Mouse (Mus musculus): Measurements from ENCODE around the gene Ubap2l. TPM values are rescaled to one million over a fixed set of nuclear protein-coding genes. Genes with fewer than 3 reads are reported as not detected.

The Ubap2l gene
- polyA plus RNA-seq (2012; rRNA removed): 42.5 and 47.3 TPM in 2 replicates

GRCm38 (mm10) chr3:90052351-90053241 lies at the start of gene Ubap2l:
TSS of gene Ubap2l (minus strand) at chr3:90052628.

GRCm38 (mm10) chr3:90072294-90072693 lies 19.9 kb upstream of the Ubap2l start, which contains the start of gene Tpm3:
TSS of gene Tpm3 (plus strand) at chr3:90072649.

GRCm38 (mm10) chr3:90051441-90052350 lies 732 bp downstream of the Ubap2l start, which contains the start of gene 4933434E20Rik:
TSS of gene 4933434E20Rik (plus strand) at chr3:90051636.

GRCm38 (mm10) chr3:89998612-89999054 lies 53.8 kb downstream of the Ubap2l start, which contains the start of gene Hax1:
TSS of gene Hax1 (minus strand) at chr3:89998780.

GRCm38 (mm10) chr3:89963221-89963763 lies 89.1 kb downstream of the Ubap2l start, which contains the start of gene Atp8b2:
TSS of gene Atp8b2 (minus strand) at chr3:89963508.

Other genes starting within 250 kb of the Ubap2l start
- 0.96 and 1.1 TPM in 2 replicates for gene She, start 221.3 kb downstream of the Ubap2l start, polyA plus RNA-seq (2012; rRNA removed)
- 4.3 and 5.0 TPM in 2 replicates for gene Il6ra, start 139.4 kb downstream of the Ubap2l start, polyA plus RNA-seq (2012; rRNA removed)
- gene Atp8b2, start 89.1 kb downstream of the Ubap2l start, polyA plus RNA-seq (2012; rRNA removed): 4.2 and 6.1 TPM in 2 replicates
- gene Hax1, start 53.8 kb downstream of the Ubap2l start, polyA plus RNA-seq (2012; rRNA removed): 81.8 and 82.9 TPM in 2 replicates
- 27.9 and 28.0 TPM in 2 replicates for gene 4933434E20Rik, start 992 bp downstream of the Ubap2l start, polyA plus RNA-seq (2012; rRNA removed)
- 79.1 and 85.0 TPM in 2 replicates for gene Tpm3, start 20.0 kb upstream of the Ubap2l start, polyA plus RNA-seq (2012; rRNA removed)
- 0.35 and 0.36 TPM in 2 replicates for gene Nup210l, start 51.5 kb upstream of the Ubap2l start, polyA plus RNA-seq (2012; rRNA removed)
- 1,483 and 1,543 TPM in 2 replicates for gene Rps27, start 161.0 kb upstream of the Ubap2l start, polyA plus RNA-seq (2012; rRNA removed)
- gene Rab13, start 161.1 kb upstream of the Ubap2l start, polyA plus RNA-seq (2012; rRNA removed): 4.3 and 5.0 TPM in 2 replicates
- gene Jtb, start 179.0 kb upstream of the Ubap2l start, polyA plus RNA-seq (2012; rRNA removed): 28.2 and 29.7 TPM in 2 replicates
- gene Creb3l4, start 190.9 kb upstream of the Ubap2l start, polyA plus RNA-seq (2012; rRNA removed): 0.24 TPM in 2 replicates
- 18.0 and 18.6 TPM in 2 replicates for gene Slc39a1, start 195.5 kb upstream of the Ubap2l start, polyA plus RNA-seq (2012; rRNA removed)
- gene Crtc2, start 201.5 kb upstream of the Ubap2l start, polyA plus RNA-seq (2012; rRNA removed): 7.5 and 9.5 TPM in 2 replicates
- 4.3 and 5.1 TPM in 2 replicates for gene Dennd4b, start 212.6 kb upstream of the Ubap2l start, polyA plus RNA-seq (2012; rRNA removed)
- 3.9 and 5.1 TPM in 2 replicates for gene Gatad2b, start 240.6 kb upstream of the Ubap2l start, polyA plus RNA-seq (2012; rRNA removed)